ENCODE assay signal across 12 mouse cellular contexts in genomic region chr12:70129105-70129504, GRCm38 (mm10). TPM values are rescaled to one million over a fixed set of nuclear protein-coding genes. Genes with fewer than 3 reads are reported as not detected.
DNase-seq lines count a peak whose midpoint lies in the region; ATAC-seq and TF ChIP-seq lines count a peak whose summit lies in the region.
"Had no signal": no experiment of that assay in that cellular context is flagged by ENCODE, and none has a peak within 500 bp of the region (broad histone marks: within the 10 kb centered on the region; RNA-seq: fewer than 3 reads in every experiment).

No protein-coding gene starts in this region.

- no peak overlapping the region for H3K9ac ChIP-seq in forebrain, postnatal 0 days
- H3K9ac ChIP-seq in forebrain, embryonic 12.5 days: no peak overlapping the region
- no peak overlapping the region for H3K9ac ChIP-seq in liver, embryonic 14.5 days (replicated peaks)
- H3K9ac ChIP-seq in midbrain, embryonic 13.5 days (replicated peaks): no peak overlapping the region
- H3K9ac ChIP-seq: embryonic facial prominence, embryonic 13.5 days; liver, embryonic 15.5 days; neural tube, embryonic 13.5 days had no signal

- no peaks in the 10 kb centered on the region for H3K9me3 ChIP-seq in forebrain, postnatal 0 days (ENCODE audit: low read length)
- no peaks in the 10 kb centered on the region for H3K9me3 ChIP-seq in forebrain, embryonic 12.5 days
- no peaks in the 10 kb centered on the region for H3K9me3 ChIP-seq in liver, embryonic 14.5 days (ENCODE audit: control insufficient read depth, low read length)
- no peaks in the 10 kb centered on the region for H3K9me3 ChIP-seq in midbrain, embryonic 13.5 days
- H3K9me3 ChIP-seq: embryonic facial prominence, embryonic 13.5 days; liver, embryonic 15.5 days; neural tube, embryonic 13.5 days had no signal

- H3K27ac ChIP-seq in forebrain, postnatal 0 days (ENCODE audit: low read depth, low read length): 0 out of 2 replicates have a peak overlapping the region, but pooled peaks have one; percentile 5
- H3K27ac ChIP-seq in forebrain, embryonic 12.5 days: no peak overlapping the region
- no peak overlapping the region for H3K27ac ChIP-seq in liver, embryonic 14.5 days
- no peak overlapping the region for H3K27ac ChIP-seq in midbrain, embryonic 13.5 days
- H3K27ac ChIP-seq: embryonic facial prominence, embryonic 13.5 days; liver, embryonic 15.5 days; neural tube, embryonic 13.5 days had no signal

- DNase-seq in forebrain, postnatal 0 days: no peak
- no peak for DNase-seq in liver, embryonic 14.5 days (ENCODE audit: low read depth in 3 of 3, low spot score in 3 of 3)
- no peak for DNase-seq in liver
- DNase-seq in R1 (ENCODE audit: low read depth, low spot score): peak; percentile 46
- DNase-seq in urinary bladder, adult 18-20 months (ENCODE audit: low spot score in 2 of 2): no peak

- H3K36me3 ChIP-seq in forebrain, postnatal 0 days (ENCODE audit: insufficient read depth): no peaks in the 10 kb centered on the region
- no peaks in the 10 kb centered on the region for H3K36me3 ChIP-seq in forebrain, embryonic 12.5 days (replicated peaks)
- H3K36me3 ChIP-seq in liver, embryonic 14.5 days (replicated peaks; ENCODE audit: control insufficient read depth, insufficient read depth, low read depth): no peaks in the 10 kb centered on the region
- no peaks in the 10 kb centered on the region for H3K36me3 ChIP-seq in midbrain, embryonic 13.5 days
- H3K36me3 ChIP-seq: embryonic facial prominence, embryonic 13.5 days; liver, embryonic 15.5 days; neural tube, embryonic 13.5 days had no signal

- no peaks in the 10 kb centered on the region for H3K4me1 ChIP-seq in forebrain, postnatal 0 days (ENCODE audit: insufficient read depth)
- H3K4me1 ChIP-seq in forebrain, embryonic 12.5 days: peaks cover 3% of the 10 kb centered on the region
- no peaks in the 10 kb centered on the region for H3K4me1 ChIP-seq in liver, embryonic 14.5 days (replicated peaks; ENCODE audit: control insufficient read depth in 2 of 2, insufficient read depth in 2 of 2, low read length in 1 of 2)
- peaks cover 10% of the 10 kb centered on the region for H3K4me1 ChIP-seq in midbrain, embryonic 13.5 days (replicated peaks)
- H3K4me1 ChIP-seq: liver, embryonic 15.5 days had no signal

- H3K4me2 ChIP-seq in forebrain, postnatal 0 days (ENCODE audit: low read depth): no peak overlapping the region
- no peak overlapping the region for H3K4me2 ChIP-seq in forebrain, embryonic 12.5 days
- no peak overlapping the region for H3K4me2 ChIP-seq in liver, embryonic 14.5 days (ENCODE audit: low read depth)
- H3K4me2 ChIP-seq in midbrain, embryonic 13.5 days (replicated peaks): no peak overlapping the region
- H3K4me2 ChIP-seq: embryonic facial prominence, embryonic 13.5 days; liver, embryonic 15.5 days; neural tube, embryonic 13.5 days had no signal

- TF ChIP-seq CTCF in forebrain, postnatal 0 days (IDR thresholded peaks at IDR 0.05; ENCODE audit: low read depth): peak; percentile 29; the same call in 1 of the 2 replicates
- TF ChIP-seq CTCF in liver, embryonic 14.5 days (IDR thresholded peaks at IDR 0.05; ENCODE audit: low read depth): 0 out of 2 replicates have a peak, but pooled peaks have one; percentile 19

- 54% methylated on average over 5 of the region's 5 CpGs for WGBS in forebrain, postnatal 0 days
- WGBS in forebrain, embryonic 12.5 days: 61% methylated on average over 5 of the region's 5 CpGs
- 26% methylated on average over 5 of the region's 5 CpGs for WGBS in liver, embryonic 14.5 days (ENCODE audit: insufficient replicate concordance)
- WGBS in midbrain, embryonic 13.5 days: 61% methylated on average over 5 of the region's 5 CpGs

- H3K4me3 ChIP-seq in forebrain, postnatal 0 days (ENCODE audit: low read depth, low read length): no peak overlapping the region
- no peak overlapping the region for H3K4me3 ChIP-seq in forebrain, embryonic 12.5 days (replicated peaks)
- no peak overlapping the region for H3K4me3 ChIP-seq in liver, embryonic 14.5 days (ENCODE audit: insufficient read depth in 1 of 2, low read depth in 2 of 2, low read length in 2 of 2)
- H3K4me3 ChIP-seq in midbrain, embryonic 13.5 days (replicated peaks): no peak overlapping the region
- H3K4me3 ChIP-seq: embryonic facial prominence, embryonic 13.5 days; liver, embryonic 15.5 days; neural tube, embryonic 13.5 days had no signal

- no peak for TF ChIP-seq EP300 in liver, embryonic 14.5 days (IDR thresholded peaks at IDR 0.05; ENCODE audit: low read depth)

- no peaks in the 10 kb centered on the region for H3K27me3 ChIP-seq in forebrain, postnatal 0 days (ENCODE audit: insufficient read depth, low read length)
- no peaks in the 10 kb centered on the region for H3K27me3 ChIP-seq in forebrain, embryonic 12.5 days
- no peaks in the 10 kb centered on the region for H3K27me3 ChIP-seq in liver, embryonic 14.5 days (ENCODE audit: control insufficient read depth, insufficient read depth, low read length)
- H3K27me3 ChIP-seq in midbrain, embryonic 13.5 days: no peaks in the 10 kb centered on the region
- H3K27me3 ChIP-seq: embryonic facial prominence, embryonic 13.5 days; liver, embryonic 15.5 days; neural tube, embryonic 13.5 days had no signal

- ATAC-seq in forebrain, postnatal 0 days: no peak
- no peak for ATAC-seq in forebrain, embryonic 12.5 days (ENCODE audit: low FRiP score)
- no peak for ATAC-seq in liver, embryonic 14.5 days (ENCODE audit: insufficient read depth)
- peak; percentile 43; the same call in 1 of the 2 replicates for ATAC-seq in monocyte, adult 5-6 weeks (replicated peaks; ENCODE audit: insufficient number of reproducible peaks, low FRiP score, low TSS enrichment, poor library complexity, severe bottlenecking)
- no peak for ATAC-seq in midbrain, embryonic 13.5 days

RNA-seq across cellular contexts. Expression of gene Nin, which starts 15.6 kb away (rescaled TPM):
- total RNA-seq in forebrain, postnatal 0 days (2014; rRNA removed): 28.4 and 36.9 TPM in 2 replicates
- 5.6 and 8.5 TPM in 2 replicates for polyA plus RNA-seq in forebrain, postnatal 0 days (2015; fragmentation: Nextera tagmentation; extraction: Ambion mirVana)
- polyA plus RNA-seq in forebrain, embryonic 12.5 days (2016; fragmentation: Nextera tagmentation; extraction: Ambion mirVana): 12.7 and 15.5 TPM in 2 replicates
- polyA plus RNA-seq in liver, embryonic 14.5 days (2012; rRNA removed): 2.9 and 3.9 TPM in 2 replicates
- 2.8 and 3.7 TPM in 2 replicates for polyA plus RNA-seq in liver, embryonic 14.5 days (2014; fragmentation: Nextera tagmentation; extraction: Ambion mirVana)
- 134 to 153 TPM (median 142 TPM) in 3 replicates for total RNA-seq in monocyte, adult 5-6 weeks (2017)
- polyA plus RNA-seq in midbrain, embryonic 13.5 days (2015; fragmentation: Nextera tagmentation; extraction: Ambion mirVana): 14.9 and 16.6 TPM in 2 replicates

RNA-seq across cellular contexts. Expression of gene Abhd12b, which starts 24.8 kb away (rescaled TPM):
- total RNA-seq in forebrain, postnatal 0 days (2014; rRNA removed): 0.08 TPM in 1 of 2 replicates, not detected in the other
- 0.13 TPM in 1 of 2 replicates, not detected in the other for polyA plus RNA-seq in forebrain, postnatal 0 days (2015; fragmentation: Nextera tagmentation; extraction: Ambion mirVana)
- polyA plus RNA-seq in forebrain, embryonic 12.5 days (2016; fragmentation: Nextera tagmentation; extraction: Ambion mirVana): not detected in 2 replicates
- polyA plus RNA-seq in liver, embryonic 14.5 days (2012; rRNA removed): not detected in 2 replicates
- not detected in 2 replicates for polyA plus RNA-seq in liver, embryonic 14.5 days (2014; fragmentation: Nextera tagmentation; extraction: Ambion mirVana)
- total RNA-seq in monocyte, adult 5-6 weeks (2017): not detected in 3 replicates
- 0.34 and 0.45 TPM in 2 replicates for polyA plus RNA-seq in midbrain, embryonic 13.5 days (2015; fragmentation: Nextera tagmentation; extraction: Ambion mirVana)
- polyA plus RNA-seq: hindbrain, embryonic 11.5 days; liver, embryonic 15.5 days had no signal
